Mouse (Mus musculus): ENCODE measurements at regions not wholly inside any gene's neighbourhood (a gene's known extent, or its start where the extent isn't known, plus 50 kb on each side); places are given as distances from the start of the nearest gene placed in this dataset.

DNA sequence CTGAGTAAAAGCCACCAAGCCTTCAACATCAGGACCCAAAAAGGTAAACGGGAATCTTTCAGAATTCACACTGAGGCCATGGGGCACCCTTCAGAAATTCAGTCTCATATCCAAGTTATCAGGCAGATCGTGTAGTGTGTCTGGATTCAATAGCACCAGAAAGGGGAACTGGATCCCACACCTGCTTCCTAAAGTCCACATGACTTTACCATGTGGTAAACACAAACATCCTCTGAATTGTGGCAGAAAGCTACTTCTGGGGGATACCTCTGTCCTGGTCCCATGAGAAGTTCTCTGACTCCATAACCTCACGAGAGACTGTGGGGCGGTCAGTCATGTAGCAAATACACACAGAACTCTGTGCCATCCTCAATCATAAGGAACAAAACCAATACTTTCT, 313.4 kb downstream of the Agtpbp1 start:
- H3ac ChIP-seq (ENCODE audit: control insufficient read depth, insufficient read length, low read depth): no peak overlapping the region
- H3K79me2 ChIP-seq (ENCODE audit: control insufficient read depth, insufficient read depth): no peaks in the 10 kb centered on the region
- H3K36me3 ChIP-seq (ENCODE audit: control insufficient read depth, insufficient read depth): no peaks in the 10 kb centered on the region
- H3K79me3 ChIP-seq (ENCODE audit: low read depth): no peaks in the 10 kb centered on the region
- H3K27me3 ChIP-seq (ENCODE audit: control insufficient read depth, insufficient read depth, insufficient read length): no peaks in the 10 kb centered on the region
- TF ChIP-seq MYOG (IDR thresholded peaks at IDR 0.05; ENCODE audit: control insufficient read depth, extremely low read depth, insufficient read length): no peak
- no peak for TF ChIP-seq MYOD1 (IDR thresholded peaks at IDR 0.05; ENCODE audit: control insufficient read depth, insufficient read length, low read depth)
- TF ChIP-seq CTCF (IDR thresholded peaks at IDR 0.05; ENCODE audit: control insufficient read depth, insufficient read depth, insufficient read length): no peak
- no peak for TF ChIP-seq FOSL1 (IDR thresholded peaks at IDR 0.05; ENCODE audit: insufficient read depth, low read length, poor library complexity, severe bottlenecking)
- TF ChIP-seq CEBPB (IDR thresholded peaks at IDR 0.05; ENCODE audit: low read depth): no peak
- TF ChIP-seq MAX (IDR thresholded peaks at IDR 0.05): no peak
- TF ChIP-seq USF1 (IDR thresholded peaks at IDR 0.05; ENCODE audit: low read depth): no peak
- H3K4me3 ChIP-seq (ENCODE audit: insufficient read depth, poor library complexity, severe bottlenecking): no peak overlapping the region

DNA sequence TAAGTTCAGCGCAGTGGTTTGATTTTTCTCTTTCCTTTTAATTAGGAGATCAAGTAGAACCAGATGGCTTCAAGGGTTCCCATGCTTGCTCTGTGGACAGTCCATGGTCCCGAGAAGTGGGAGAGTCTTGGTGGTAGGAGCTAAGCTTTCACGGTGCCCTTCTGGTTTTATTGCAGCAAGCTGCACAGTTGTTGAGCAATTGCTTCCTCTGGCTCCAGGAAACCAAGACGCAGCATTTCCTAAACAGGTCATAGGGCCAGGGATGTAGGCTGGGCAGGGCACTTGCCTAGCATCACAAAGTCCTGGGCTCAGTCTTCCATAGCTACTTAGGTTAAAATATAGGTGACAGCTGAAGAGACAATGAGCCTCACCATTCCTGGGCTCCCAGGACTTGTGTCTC, 318.2 kb downstream of the Agtpbp1 start:
- Histone ChIP-seq H3K79me2 (ENCODE audit: control insufficient read depth, insufficient read depth) (no peaks in the 10 kb centered on the region), H3K36me3 (ENCODE audit: control insufficient read depth, insufficient read depth) (no peaks in the 10 kb centered on the region), H3K27me3 (ENCODE audit: control insufficient read depth, insufficient read depth, insufficient read length) (no peaks in the 10 kb centered on the region), H3K79me3 (ENCODE audit: low read depth) (no peaks in the 10 kb centered on the region), H3K4me3 (ENCODE audit: insufficient read depth, poor library complexity, severe bottlenecking) (no peak overlapping the region), H3ac (ENCODE audit: control insufficient read depth, insufficient read length, low read depth) (no peak overlapping the region)
- TF ChIP-seq CEBPB (IDR thresholded peaks at IDR 0.05; ENCODE audit: low read depth) (no peak), MAX (IDR thresholded peaks at IDR 0.05) (no peak), CTCF (IDR thresholded peaks at IDR 0.05; ENCODE audit: control insufficient read depth, insufficient read depth, insufficient read length) (no peak), FOSL1 (IDR thresholded peaks at IDR 0.05; ENCODE audit: insufficient read depth, low read length, poor library complexity, severe bottlenecking) (no peak), USF1 (IDR thresholded peaks at IDR 0.05; ENCODE audit: low read depth) (no peak), MYOD1 (IDR thresholded peaks at IDR 0.05; ENCODE audit: control insufficient read depth, insufficient read length, low read depth) (no peak), MYOG (IDR thresholded peaks at IDR 0.05; ENCODE audit: control insufficient read depth, extremely low read depth, insufficient read length) (no peak)

- Histone ChIP-seq H3K36me3 (ENCODE audit: control insufficient read depth, insufficient read depth) (no peaks in the 10 kb centered on the region), H3K79me3 (ENCODE audit: low read depth) (no peaks in the 10 kb centered on the region), H3K4me3 (ENCODE audit: insufficient read depth, poor library complexity, severe bottlenecking) (no peak overlapping the region), H3K27me3 (ENCODE audit: control insufficient read depth, insufficient read depth, insufficient read length) (no peaks in the 10 kb centered on the region), H3ac (ENCODE audit: control insufficient read depth, insufficient read length, low read depth) (no peak overlapping the region), H3K79me2 (ENCODE audit: control insufficient read depth, insufficient read depth) (no peaks in the 10 kb centered on the region)
- TF ChIP-seq MYOG (IDR thresholded peaks at IDR 0.05; ENCODE audit: control insufficient read depth, extremely low read depth, insufficient read length) (no peak), MAX (IDR thresholded peaks at IDR 0.05) (no peak), CTCF (IDR thresholded peaks at IDR 0.05; ENCODE audit: control insufficient read depth, insufficient read depth, insufficient read length) (no peak), USF1 (IDR thresholded peaks at IDR 0.05; ENCODE audit: low read depth) (no peak), MYOD1 (IDR thresholded peaks at IDR 0.05; ENCODE audit: control insufficient read depth, insufficient read length, low read depth) (no peak), CEBPB (IDR thresholded peaks at IDR 0.05; ENCODE audit: low read depth) (no peak), FOSL1 (IDR thresholded peaks at IDR 0.05; ENCODE audit: insufficient read depth, low read length, poor library complexity, severe bottlenecking) (no peak)
Measured at GRCm38 (mm10) chr13:59264126-59264525, 320.9 kb downstream of the Agtpbp1 start.

DNA sequence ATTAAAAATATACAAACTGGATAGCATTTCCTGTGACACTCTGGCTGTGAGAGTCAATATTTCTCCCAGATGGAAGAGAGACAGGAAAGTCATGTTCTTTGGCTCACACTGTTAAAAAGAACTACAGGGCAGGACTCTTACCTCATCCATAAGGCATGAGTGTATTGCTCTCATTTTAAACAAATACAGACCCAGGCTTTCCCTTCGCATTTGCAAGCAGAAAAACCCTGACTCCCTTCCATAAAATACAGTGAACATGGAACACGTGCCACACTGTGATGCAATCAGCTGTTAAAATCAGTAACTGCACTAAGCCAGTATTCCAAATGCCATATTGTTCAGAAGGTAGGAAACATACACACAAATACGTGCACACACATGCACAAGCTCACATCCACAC, 323.1 kb downstream of the Agtpbp1 start:
- TF ChIP-seq MYOD1 (IDR thresholded peaks at IDR 0.05; ENCODE audit: control insufficient read depth, insufficient read length, low read depth) (no peak), USF1 (IDR thresholded peaks at IDR 0.05; ENCODE audit: low read depth) (no peak), FOSL1 (IDR thresholded peaks at IDR 0.05; ENCODE audit: insufficient read depth, low read length, poor library complexity, severe bottlenecking) (no peak), CEBPB (IDR thresholded peaks at IDR 0.05; ENCODE audit: low read depth) (no peak), MAX (IDR thresholded peaks at IDR 0.05) (no peak), MYOG (IDR thresholded peaks at IDR 0.05; ENCODE audit: control insufficient read depth, extremely low read depth, insufficient read length) (no peak), CTCF (IDR thresholded peaks at IDR 0.05; ENCODE audit: control insufficient read depth, insufficient read depth, insufficient read length) (no peak)
- no peaks in the 10 kb centered on the region for H3K79me3 ChIP-seq (ENCODE audit: low read depth)
- H3K36me3 ChIP-seq (ENCODE audit: control insufficient read depth, insufficient read depth): no peaks in the 10 kb centered on the region
- no peak overlapping the region for H3K4me3 ChIP-seq (ENCODE audit: insufficient read depth, poor library complexity, severe bottlenecking)
- no peaks in the 10 kb centered on the region for H3K27me3 ChIP-seq (ENCODE audit: control insufficient read depth, insufficient read depth, insufficient read length)
- H3K79me2 ChIP-seq (ENCODE audit: control insufficient read depth, insufficient read depth): no peaks in the 10 kb centered on the region
- no peak overlapping the region for H3ac ChIP-seq (ENCODE audit: control insufficient read depth, insufficient read length, low read depth)

DNA sequence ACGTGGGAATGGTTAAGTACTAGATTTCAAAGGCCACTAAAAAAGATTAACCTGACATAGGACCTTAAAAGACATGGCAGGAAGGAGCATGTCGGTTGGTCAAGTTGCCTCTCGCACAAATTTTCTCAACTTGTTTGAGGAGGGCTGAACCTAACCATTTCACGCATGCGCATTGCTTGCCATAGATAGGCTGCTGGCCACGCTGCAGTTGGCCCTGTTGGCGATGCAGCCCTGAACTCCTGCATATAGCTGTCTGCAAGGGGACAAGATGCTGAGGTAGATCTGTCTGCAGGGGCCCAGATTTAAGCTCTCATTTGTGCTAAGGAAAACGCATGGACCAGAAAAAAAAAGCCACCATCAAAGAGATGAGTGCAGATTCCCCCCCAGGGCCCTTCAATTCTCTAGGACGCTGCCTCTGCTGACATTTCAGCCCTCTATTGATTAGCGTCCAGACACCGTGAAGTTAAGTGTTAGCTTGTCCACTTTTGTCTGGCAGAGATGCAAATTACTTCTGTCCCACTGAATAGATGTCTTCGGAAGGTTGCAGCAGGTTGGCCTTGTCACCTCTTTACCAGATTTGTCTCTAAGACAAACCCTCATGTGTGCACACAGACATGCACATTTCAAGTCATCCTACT, 329.1 kb downstream of the Agtpbp1 start:
- Histone ChIP-seq H3K36me3 (ENCODE audit: control insufficient read depth, insufficient read depth) (no peaks in the 10 kb centered on the region), H3ac (ENCODE audit: control insufficient read depth, insufficient read length, low read depth) (no peak overlapping the region), H3K4me3 (ENCODE audit: insufficient read depth, poor library complexity, severe bottlenecking) (no peak overlapping the region), H3K79me3 (ENCODE audit: low read depth) (no peaks in the 10 kb centered on the region), H3K79me2 (ENCODE audit: control insufficient read depth, insufficient read depth) (no peaks in the 10 kb centered on the region), H3K27me3 (ENCODE audit: control insufficient read depth, insufficient read depth, insufficient read length) (no peaks in the 10 kb centered on the region)
- TF ChIP-seq MYOG (IDR thresholded peaks at IDR 0.05; ENCODE audit: control insufficient read depth, extremely low read depth, insufficient read length): no peak

All from C2C12 (cell line).